Mouse (Mus musculus) adipose tissue, adult 10 weeks (tissue): ENCODE data around the gene Fkbp10. TPM values are rescaled to one million over a fixed set of nuclear protein-coding genes. Genes with fewer than 3 reads are reported as not detected.

Experiments used
- polyA plus RNA-seq: library from polyadenylated mRNA; stranded (reverse); fragments of 350-450 nt; fragmentation: Illumina TruSeq; extraction: RNeasy Lipid Tissue Mini Kit (QIAGEN cat#74804); gene quantifications from one replicate; pipeline ENCODE4 v1.2.3, GENCODE M21; 2014; ENCODE audit warnings: low read depth, low replicate concordance

Gene Fkbp10
- polyA plus RNA-seq: 17.5 TPM

DNA sequence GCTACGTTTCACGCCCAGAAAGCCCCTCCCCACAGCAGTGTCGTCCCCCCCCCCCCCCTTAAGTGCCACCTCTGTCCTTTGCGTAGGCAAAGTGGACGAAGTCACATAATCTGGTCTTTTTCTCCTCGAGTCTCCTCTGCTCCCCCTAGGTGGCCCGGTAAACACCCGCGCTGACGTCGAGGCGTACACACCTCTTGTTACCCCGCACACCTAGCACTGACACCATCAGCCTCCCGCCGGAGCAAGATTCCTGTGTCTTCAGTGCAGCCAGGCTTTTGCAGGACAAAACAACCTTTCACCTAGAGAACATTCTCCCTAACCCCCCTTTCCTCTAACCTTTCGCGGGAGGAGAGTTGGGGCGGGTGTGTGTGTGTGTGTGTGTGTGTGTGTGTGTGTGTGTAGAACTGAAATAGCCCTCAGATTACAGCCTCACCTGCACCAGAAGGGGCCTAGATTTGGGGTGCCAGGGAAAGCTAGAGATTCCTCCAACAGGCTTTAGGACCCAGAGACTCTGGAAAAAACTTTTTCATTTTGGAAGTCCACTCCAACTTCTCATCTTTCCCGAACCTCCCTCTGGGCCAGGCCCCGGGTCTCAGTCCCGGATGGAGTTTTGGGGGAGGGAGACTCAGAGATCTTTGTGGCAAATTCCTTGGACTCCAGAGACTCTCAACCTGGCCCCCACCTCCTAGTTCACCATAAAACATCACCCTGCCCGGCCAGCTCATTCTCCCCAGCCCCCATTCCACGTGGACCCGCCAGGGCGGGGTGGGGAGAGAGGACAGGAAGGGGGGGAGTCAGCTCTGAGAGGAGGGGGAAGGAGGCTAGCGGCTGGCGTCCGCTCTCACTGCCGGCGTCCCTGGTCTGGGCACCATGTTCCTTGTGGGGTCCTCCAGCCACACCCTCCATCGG lies at the start of gene Fkbp10:
Gene Fkbp10, plus strand, starts transcription at position 784 of the 909 bp plus-strand sequence.

DNA sequence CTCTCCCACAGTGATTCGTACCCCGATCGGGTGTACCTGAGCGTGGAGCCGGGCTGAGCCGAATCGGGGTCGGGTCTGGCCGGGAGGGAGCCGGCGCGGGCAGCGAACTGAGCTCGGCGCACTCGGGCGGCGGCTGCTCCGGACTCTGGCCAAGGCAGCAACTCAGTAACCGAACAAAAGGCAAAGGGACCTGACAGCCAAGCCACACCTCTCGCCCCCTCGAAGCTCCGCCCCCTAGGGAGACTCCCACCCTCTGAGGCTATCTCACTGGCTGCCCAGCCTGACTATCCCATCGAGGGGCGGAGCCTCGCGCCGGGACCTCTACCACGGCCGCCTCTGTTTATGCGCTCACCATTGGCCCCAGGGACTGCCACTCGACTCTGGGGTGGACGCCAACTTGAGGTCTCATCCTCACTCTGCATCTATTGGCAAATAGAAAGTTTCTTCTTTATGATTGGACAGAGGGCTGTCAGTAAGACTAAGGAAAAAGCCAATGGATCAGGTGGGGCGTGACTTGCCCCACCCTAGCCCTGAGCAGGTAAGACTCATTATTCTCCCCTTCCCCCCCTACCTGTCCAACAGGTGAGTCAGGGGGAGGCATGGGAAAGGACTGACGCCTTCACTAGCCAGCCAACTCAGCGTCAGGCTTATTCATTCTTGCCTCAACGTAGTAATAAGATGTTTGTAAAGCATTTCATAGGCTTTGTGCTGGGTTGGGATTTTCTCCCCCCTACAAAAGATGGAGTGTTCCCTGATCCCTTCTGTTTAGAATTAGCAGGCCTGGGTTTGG lies 17.7 kb upstream of the Fkbp10 start, which contains the start of gene Jup:
Gene Jup, minus strand, starts transcription at position 164 of the 790 bp plus-strand sequence.

DNA sequence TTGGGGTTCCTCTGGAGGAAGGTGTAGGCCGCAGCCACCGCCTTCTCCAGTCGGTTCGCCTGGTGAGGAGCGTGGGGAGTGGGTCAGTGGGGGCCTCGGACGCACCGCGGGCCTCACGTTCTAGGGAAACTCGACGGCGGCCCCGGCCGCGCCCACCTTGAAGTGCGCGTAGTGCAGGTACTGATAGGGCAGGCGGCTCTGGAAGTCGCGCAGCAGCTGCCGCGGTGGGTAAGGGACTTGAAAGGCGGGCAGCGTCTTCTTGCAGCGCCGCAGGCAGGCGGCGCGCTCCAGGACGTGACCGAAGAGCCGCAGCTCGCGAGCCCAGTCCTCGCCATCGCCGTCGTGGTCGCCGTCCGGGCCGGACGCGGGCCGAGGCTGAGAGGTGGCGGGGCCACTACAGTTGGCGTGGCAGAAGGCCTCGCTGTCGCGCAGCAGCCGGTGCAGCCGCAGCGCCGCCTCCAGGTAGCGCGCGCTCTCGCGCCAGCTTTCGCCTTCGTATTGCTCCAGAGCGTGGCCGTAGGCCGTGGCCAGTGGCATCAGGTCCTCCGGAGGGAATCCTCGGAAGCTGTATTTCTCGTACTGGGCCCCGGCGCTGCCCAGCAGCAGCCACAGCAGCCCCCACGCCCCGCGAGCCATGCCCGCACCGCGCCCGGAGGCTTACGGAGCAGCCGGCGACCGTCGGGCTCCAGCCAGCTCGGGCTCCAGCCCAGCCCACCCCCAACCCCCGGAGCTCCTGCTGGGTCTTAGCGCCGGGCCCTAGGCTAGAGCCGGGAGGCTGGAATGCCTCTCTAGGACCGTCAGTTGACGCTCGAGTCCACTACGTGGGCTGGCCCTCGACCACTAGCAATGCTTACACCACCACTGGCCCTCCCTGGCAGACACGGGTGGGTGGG lies 1.2 kb upstream of the Fkbp10 start, which contains the start of gene P3h4:
Gene P3h4, minus strand, starts transcription at position 816 of the 893 bp plus-strand sequence.

DNA sequence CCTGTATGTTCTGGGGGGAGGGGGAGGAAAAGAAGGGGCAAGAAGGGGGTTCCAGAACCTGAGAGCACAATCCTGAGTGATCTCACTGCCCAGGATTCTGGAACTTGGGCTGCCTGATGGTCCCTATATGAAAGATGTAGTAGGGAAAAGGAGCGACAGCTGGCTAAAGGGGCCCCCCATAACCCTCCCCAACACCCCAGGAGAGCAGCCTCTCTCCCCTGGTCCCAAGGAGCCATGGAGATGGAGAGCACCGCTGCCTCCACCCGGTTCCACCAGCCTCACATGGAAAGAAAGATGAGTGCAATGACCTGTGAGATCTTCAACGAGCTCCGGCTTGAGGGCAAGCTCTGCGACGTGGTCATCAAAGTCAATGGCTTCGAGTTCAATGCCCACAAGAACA lies 26.3 kb downstream of the Fkbp10 start, which contains the start of the genes Nt5c3b and Klhl10:
Gene Nt5c3b, minus strand, starts transcription at position 12 of the 400 bp plus-strand sequence.
Gene Klhl10, plus strand, starts transcription at position 121 of the 400 bp plus-strand sequence.

DNA sequence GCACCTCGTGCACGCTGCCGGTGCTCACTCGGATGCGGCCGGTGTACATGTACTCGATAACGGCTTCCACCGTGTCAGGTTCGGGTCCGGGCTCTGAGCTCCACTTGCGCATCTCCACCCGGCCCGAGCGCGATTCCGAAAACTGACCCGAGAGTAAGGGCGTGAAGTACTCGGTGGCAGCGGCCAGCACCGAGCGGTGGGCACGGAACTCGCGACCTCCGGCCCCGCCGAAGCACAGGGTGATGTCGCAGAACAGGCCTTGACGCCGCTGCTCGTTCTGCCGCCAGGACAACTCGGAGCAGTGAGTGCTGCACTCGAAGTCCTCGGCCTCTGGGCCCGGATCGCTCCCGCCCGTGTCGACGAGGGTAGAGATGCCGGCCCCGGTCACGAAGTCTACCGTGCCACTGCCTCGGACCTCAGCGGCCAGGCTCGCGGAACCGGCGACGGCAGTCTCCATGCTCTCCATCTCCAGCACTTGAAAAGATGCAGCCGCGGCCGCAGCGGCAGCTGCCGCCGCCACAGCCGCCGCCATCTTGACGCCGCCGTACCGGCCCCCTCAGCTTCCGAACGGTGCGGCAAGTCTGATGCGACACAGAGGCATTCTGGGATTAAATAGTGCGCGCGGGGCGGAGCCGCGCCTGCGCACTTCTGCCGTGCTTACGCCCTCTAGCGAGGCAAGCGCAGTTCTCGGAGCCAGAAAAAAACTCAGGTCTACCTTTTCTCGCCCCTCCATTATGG lies 56.9 kb downstream of the Fkbp10 start, which contains the start of gene Klhl11:
Gene Klhl11, minus strand, starts transcription at position 545 of the 738 bp plus-strand sequence.

Other genes starting within 250 kb of the Fkbp10 start
- not detected for gene Krt9, start 222.5 kb upstream of the Fkbp10 start, polyA plus RNA-seq
- gene Krt14, start 208.1 kb upstream of the Fkbp10 start, polyA plus RNA-seq: 34.6 TPM
- not detected for gene Krt16, start 166.8 kb upstream of the Fkbp10 start, polyA plus RNA-seq
- 2.0 TPM for gene Krt17, start 154.7 kb upstream of the Fkbp10 start, polyA plus RNA-seq
- gene Krt42, start 145.8 kb upstream of the Fkbp10 start, polyA plus RNA-seq: not detected
- 496 TPM for gene Eif1, start 95.8 kb upstream of the Fkbp10 start, polyA plus RNA-seq
- not detected for gene Gast, start 81.3 kb upstream of the Fkbp10 start, polyA plus RNA-seq
- 33.4 TPM for gene Hap1, start 59.6 kb upstream of the Fkbp10 start, polyA plus RNA-seq
- 129 TPM for gene Jup, start 17.9 kb upstream of the Fkbp10 start, polyA plus RNA-seq
- 22.9 TPM for gene P3h4, start 861 bp upstream of the Fkbp10 start, polyA plus RNA-seq
- 33.0 TPM for gene Nt5c3b, start 26.1 kb downstream of the Fkbp10 start, polyA plus RNA-seq
- gene Klhl10, start 26.2 kb downstream of the Fkbp10 start, polyA plus RNA-seq: 12.0 TPM
- 3.8 TPM for gene Klhl11, start 57.0 kb downstream of the Fkbp10 start, polyA plus RNA-seq
- gene Acly, start 112.3 kb downstream of the Fkbp10 start, polyA plus RNA-seq: 416 TPM
- gene Ttc25, start 129.9 kb downstream of the Fkbp10 start, polyA plus RNA-seq: 7.9 TPM
- 21.8 TPM for gene Cnp, start 159.2 kb downstream of the Fkbp10 start, polyA plus RNA-seq
- gene Nkiras2, start 203.5 kb downstream of the Fkbp10 start, polyA plus RNA-seq: 36.0 TPM
- gene Dnajc7, start 204.5 kb downstream of the Fkbp10 start, polyA plus RNA-seq: 171 TPM